Mouse (Mus musculus): ENCODE measurements around the gene Ttn. TPM values are rescaled to one million over a fixed set of nuclear protein-coding genes. Genes with fewer than 3 reads are reported as not detected.

Gene Ttn
- total RNA-seq, 1 experiment from 2014 or later: under 0.01 TPM

DNA sequence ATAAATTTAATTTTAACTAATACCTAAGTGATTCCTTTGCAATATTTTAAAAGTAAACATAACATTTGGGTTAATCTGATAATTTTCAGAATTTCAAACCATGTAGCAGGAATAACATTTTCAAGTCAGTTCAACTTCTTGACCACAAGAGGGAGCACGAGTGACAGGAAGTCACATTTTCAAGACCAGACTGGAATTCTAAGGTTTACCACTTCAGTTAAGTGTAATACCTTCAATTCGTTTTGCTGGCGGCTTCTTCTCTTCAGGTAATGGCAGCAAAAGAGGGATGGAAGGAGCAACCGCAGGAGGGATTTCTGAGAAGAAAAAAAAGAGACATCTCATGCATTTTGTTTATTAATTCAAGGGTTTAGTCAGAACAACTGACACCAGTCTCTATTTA lies 115.4 kb downstream of the Ttn start:
- ATAC-seq (replicated peaks; ENCODE audit: low read depth, poor library complexity, severe bottlenecking): peak; percentile 83

DNA sequence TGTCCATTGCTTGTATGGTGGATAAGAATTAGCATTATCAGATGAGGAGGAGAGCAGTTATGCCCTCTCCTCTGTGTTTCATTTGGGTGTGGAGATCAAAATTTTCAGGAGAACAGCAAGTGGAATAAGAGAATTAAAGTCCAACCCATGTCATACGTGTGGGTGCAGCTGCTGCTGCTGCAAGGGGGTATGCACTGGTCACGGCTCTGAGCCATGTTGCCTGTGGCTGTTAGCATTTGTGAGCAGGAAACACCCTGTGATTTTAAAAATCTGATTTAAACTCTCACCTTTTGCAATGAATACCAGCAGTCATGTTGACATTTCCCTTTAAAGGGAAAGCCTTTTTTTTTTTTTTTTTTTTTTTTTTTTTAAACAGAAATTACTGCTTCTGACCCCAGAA lies 116.8 kb downstream of the Ttn start:
- ATAC-seq (replicated peaks; ENCODE audit: low read depth, poor library complexity, severe bottlenecking): no peak

DNA sequence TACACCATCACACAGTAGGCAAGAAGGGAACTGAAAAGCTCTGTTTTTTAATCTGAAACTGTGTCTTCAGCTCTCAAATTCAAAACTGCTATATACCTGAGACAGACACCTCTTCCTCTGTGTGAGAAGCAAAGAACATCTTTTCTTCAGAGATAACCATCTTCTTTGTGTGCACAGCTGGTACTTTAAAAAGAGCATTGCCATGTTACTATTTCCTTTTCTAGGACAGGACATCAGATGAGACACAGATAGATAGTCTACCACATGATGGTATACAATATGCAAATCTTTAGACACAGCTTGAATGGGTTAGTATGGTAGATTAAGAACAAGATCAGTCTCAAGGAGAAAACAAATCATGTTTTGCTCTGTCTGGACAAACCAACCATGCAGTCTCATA lies 121.0 kb downstream of the Ttn start:
- ATAC-seq (replicated peaks; ENCODE audit: low read depth, poor library complexity, severe bottlenecking): no peak

DNA sequence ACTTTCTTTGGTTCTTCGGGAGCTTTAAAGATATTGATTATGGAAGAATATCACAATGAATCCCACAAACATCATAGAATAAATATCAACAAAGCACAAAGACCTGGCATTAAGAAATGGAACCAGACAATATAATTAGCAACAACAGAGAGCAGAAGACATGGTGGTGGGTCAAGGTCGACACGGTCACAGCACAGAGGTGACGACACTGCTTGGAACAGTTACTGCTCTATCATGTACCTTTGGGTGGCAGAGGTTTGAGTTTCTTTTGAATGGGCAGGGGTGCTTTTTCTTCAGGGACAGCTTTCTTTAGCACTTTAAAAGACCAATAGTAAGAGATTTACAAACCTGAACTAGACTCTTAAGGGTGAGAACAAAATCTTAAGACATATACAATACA lies 132.3 kb downstream of the Ttn start:
- no peak for ATAC-seq (replicated peaks; ENCODE audit: low read depth, poor library complexity, severe bottlenecking)

DNA sequence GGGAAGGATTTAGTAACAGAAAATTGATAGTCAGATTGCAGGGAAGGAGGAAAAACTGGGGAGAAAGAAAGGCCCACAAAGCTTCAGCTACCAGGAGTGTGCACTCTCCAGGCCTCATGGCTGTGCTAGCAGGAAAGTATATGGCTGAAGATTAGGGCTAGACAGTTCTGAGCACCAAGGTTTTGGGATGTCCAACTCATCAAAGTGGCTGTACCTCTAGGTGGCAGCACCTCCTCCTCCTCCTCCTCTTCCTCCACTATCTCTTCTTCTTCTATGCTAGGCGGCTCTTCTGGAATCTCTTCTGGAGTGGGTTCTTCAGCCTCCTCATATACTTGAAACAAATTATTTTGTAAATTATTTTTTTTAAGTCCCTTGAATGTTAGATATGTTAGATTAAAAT lies 139.2 kb downstream of the Ttn start:
- ATAC-seq (replicated peaks; ENCODE audit: low read depth, poor library complexity, severe bottlenecking): no peak

DNA sequence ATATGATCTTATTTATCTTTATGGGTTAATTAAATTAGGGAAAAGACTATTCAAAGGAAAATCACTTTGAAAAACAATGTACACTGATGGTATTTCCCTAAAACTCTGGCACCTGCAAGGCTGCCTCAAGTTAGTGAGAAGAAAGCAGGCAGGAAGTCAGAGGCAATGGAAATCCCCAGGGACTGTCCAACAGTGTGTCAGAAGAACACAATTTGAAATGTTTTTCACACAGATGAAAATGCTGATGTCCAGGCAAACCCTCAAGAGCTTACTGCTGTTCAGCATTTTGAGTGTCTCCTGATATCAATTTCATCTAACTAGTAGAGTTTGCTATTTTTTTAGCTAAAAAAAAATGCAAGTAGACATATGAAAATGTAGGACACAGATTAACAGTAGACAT lies 161.9 kb downstream of the Ttn start:
- no peak for ATAC-seq (replicated peaks; ENCODE audit: low read depth, poor library complexity, severe bottlenecking)

DNA sequence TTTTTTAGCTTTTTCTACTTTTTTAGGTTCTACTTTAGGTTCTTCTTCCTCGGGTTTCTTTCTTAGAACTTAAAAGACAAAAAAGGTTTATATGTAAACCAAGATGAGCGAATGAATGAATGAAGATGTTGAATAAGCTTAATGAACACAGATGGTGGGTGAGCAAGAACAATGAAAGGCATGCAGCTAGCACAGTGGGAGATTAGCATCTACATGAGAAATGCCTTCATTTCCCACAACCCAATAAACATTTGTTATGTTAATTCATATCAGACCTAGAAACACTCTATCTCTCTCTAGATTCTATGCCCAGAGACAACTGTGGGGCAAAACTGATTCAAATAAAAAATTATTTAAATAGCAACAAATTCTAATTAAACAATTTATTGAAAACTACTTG lies 164.6 kb downstream of the Ttn start:
- no peak for ATAC-seq (replicated peaks; ENCODE audit: low read depth, poor library complexity, severe bottlenecking)

DNA sequence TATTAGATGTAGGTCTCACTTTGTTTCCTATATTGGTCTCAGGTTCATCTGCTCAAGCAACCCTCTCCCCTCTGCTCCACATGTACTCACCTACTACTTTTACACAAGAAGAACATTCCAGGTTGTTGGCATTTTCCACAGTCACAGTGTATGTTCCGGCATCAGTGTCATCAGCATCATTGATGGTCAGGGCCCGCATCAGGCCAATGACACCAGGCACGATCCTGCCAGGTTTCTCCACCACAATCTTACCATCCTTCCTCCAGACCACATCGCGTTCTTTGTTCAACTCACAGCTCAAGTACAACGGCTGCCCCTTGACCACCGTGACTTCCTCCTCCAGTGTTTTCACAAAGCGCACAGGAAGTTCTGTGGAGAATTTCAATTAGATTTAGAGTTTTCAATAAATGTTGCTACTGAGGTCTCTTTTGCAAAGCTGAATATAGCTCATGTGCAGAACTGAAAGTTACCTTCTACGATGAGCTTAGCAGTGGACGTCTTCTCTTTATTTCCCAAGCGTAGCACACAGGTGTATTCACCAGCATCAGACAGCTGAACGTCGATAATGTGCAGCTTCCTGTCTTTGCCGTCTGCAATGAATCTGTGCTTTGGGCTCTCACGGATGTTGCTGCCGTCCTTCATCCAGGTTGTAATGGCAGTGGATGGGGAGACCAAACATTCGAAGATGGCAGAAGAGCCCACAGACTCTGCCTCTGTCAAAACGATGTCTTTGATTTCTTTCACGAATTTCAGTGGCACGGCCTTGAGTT lies 168.1 kb downstream of the Ttn start:
- ATAC-seq (replicated peaks; ENCODE audit: low read depth, poor library complexity, severe bottlenecking): 0 out of 2 replicates have a peak, but pooled peaks have one; percentile 32

DNA sequence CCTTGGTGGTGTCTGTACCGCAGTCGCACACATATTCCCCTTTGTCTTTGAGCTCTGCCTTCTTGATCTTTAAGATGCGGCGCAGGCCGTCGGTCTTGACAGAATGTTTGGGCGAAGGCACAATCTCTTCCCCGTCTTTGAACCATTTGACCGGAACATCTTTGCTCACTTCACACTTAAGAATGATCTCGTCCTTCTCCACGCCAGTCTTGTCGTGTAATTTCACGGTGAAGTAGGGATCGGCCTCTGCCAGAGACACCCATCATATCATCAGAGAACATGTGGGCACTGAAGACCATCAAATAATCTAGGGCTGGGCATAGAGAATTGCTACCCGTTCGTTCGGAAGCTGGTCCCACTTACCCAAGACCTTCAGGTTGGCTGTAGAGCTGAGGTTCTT lies 171.2 kb downstream of the Ttn start:
- no peak for ATAC-seq (replicated peaks; ENCODE audit: low read depth, poor library complexity, severe bottlenecking)

DNA sequence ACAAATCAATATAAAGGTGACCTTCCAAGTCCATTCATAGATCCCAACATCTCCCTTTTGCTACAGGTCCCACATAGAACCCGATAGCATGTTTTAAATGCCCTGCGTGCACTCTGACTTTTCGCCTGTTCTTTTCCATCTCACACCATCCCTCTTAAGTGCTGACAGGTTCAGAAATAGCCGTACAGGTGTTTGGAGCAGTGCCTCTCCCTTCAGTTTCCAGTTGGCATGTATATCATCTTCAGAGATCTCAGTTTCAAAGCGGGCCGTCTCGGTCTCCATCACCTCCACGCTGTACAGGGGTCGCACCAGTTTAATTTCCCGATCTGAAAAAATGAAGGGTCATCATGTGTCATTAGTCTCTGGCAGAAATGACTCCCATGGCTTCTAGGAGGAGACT lies 174.0 kb downstream of the Ttn start:
- no peak for ATAC-seq (replicated peaks; ENCODE audit: low read depth, poor library complexity, severe bottlenecking)

DNA sequence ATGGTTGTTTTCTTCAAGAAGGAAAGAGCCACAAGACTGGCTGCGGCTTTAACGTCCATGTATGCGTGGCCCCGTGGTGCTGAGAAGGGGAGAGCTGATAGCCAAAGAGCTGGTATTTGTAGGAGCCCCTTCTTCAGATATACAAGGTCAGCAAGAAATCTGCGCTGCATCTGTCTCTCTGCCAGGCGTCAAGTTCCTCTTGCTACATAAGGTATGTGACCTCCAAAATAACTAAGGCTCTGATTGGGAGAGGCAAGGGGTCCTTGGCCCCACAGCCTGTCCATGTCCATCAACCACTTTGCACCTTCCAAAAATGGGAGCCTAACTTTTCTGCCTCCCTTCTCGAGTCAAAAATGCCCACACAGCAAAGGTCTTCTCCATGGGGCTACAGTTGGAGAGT lies 175.1 kb downstream of the Ttn start:
- no peak for ATAC-seq (replicated peaks; ENCODE audit: low read depth, poor library complexity, severe bottlenecking)

DNA sequence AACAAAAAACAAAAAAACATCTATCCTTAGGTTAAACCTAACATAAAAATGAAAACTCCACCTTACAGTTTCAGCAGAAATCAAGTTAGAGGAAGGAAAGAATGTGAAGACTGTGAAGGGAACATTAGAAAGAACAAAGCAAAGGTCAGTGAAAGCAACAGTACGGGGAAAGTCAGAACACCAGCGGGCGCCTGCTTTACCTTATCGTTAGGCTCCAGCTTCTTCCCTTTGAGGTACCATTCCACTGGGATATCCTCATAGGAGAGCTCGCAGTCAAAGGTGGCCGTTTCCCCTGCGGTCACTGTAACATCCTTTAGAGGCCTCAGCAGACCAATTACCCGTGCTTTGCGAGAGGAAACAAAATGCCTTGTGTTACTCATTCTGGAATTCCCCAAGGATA lies 175.5 kb downstream of the Ttn start:
- ATAC-seq (replicated peaks; ENCODE audit: low read depth, poor library complexity, severe bottlenecking): no peak

DNA sequence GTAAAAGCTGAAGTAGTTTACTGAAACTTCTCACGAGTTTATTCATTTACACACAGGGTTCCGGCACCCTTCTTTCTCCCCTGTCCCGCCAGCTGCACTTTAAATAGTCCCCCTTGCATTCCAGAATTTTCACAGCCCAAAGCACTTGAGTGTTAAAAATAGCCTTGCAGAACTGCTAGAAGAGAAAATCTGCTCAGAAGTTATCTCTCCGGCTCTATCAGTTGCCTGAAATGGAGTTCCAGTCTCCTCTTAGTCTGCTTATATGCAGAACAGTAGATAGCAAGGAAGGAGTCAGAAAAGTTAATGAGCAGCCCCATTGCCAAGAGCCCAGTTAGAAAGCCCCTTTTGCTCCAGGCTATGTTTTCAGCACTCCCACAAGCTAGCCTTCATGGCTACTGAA lies 176.0 kb downstream of the Ttn start:
- no peak for ATAC-seq (replicated peaks; ENCODE audit: low read depth, poor library complexity, severe bottlenecking)

DNA sequence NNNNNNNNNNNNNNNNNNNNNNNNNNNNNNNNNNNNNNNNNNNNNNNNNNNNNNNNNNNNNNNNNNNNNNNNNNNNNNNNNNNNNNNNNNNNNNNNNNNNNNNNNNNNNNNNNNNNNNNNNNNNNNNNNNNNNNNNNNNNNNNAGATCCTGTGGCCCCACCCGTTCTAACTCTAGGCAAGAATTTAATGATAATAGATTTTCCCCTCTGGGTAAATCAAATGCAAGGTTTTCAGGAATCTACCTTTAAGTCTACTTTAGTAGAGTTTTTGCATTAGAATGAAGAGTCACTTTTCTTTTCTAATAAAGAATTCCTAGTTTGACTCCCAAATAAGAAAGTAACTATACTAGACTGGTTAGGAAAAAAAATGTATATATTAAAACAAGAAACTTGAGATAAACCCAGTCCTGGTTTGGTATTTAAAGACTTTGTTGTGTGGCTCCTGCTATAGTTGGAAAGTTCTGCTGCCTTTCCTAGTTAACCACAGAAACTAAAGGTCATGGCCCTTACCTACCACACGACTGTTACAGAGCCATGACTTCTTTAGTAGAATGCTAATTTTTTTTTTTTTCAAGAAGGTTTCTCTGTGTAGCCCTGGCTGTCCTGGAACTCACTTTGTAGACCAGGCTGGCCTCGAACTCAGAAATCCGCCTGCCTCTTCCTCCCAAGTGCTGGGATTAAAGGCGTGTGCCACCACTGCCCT lies 177.0 kb downstream of the Ttn start:
- no peak for ATAC-seq (replicated peaks; ENCODE audit: low read depth, poor library complexity, severe bottlenecking)

DNA sequence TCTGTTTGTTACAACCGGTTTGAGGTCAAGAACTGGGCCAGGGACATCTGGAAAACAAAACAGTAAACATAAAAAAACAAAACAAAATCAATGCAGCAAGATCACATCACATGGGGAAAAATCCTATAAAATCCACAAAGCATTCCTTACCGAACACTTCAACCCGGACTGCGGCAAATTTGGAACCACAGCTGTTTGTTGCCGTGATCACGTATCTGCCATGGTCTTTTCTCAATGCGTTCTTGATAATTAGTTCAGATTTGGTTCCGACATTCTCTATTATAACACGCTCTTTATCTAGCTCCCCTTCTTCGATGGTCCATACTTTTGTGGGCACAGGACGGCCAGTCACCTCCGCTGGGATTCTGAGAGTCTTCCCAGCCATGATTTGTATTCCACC lies 198.2 kb downstream of the Ttn start:
- ATAC-seq (replicated peaks; ENCODE audit: low read depth, poor library complexity, severe bottlenecking): no peak

DNA sequence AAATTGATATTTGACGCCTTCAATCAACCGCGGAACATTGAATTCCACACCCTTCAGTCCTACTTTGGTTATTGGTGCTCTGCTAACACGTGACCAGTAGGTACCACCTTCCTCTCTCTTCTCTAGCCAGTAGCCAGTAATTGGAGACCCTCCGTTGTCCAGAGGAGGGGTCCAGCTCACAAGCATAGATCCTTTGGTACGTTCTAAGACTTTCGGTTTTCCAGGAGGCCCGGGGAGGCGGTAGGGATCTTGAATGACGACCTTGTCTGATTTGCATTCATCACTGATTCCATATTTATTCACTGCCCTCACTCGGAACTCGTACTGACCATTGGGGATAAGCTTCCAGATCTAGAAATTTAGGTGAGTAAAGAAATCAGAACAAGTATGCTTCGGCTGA lies 201.6 kb downstream of the Ttn start:
- no peak for ATAC-seq (replicated peaks; ENCODE audit: low read depth, poor library complexity, severe bottlenecking)

DNA sequence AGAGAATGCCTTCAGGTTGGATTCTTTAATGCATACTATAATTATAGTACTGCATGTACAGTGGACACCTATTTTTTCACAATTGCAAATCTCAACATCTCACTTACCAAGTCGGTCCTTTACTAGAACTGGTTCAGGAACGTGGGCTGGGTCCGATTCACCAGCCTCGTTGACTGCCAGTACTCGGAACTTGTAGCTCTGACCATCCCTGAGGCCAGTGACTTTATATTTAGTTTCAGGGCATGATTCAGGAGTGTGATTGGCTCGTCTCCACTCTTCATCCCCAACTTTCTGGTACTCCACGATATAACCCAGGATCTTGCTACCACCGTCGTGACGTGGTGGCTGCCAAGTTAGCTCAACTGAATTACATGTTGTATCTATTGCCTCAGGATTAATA lies 212.5 kb downstream of the Ttn start:
- ATAC-seq (replicated peaks; ENCODE audit: low read depth, poor library complexity, severe bottlenecking): no peak

DNA sequence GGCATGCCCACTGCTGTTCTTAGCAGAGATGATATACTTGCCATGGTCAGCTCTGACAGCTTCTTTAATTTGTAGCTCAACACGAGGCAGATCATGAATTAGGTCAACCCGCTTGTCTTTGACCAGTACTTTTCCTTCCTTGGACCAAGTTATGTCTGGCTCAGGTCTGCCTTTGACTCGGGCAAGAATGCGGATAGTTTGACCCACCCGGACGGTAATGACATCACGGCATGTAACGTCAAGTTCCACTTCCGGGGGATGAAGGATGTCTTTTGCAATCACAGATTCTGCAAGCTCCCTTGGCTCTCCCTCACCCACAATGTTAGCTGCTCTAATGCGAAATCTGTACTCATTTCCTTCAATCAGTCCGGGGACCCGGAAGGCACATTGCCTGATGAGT lies 215.1 kb downstream of the Ttn start:
- no peak for ATAC-seq (replicated peaks; ENCODE audit: low read depth, poor library complexity, severe bottlenecking)

DNA sequence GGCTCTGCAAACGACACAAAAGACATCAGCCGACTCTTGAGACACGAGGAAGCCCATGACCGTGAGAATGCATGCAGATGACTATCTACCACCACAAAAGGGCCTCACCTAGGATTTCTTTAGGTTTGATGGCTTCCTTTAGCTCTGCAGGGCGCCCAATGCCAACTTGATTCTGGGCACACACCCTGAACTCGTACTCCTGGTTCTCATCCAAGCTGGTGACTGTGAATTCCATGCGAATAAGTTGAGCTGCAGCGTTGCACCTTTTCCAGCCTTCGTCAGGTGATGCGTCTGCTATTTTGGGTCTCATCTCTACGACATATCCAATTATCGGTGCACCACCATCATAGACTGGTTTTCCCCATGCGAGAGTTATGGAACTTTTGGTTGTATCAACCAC lies 217.8 kb downstream of the Ttn start:
- no peak for ATAC-seq (replicated peaks; ENCODE audit: low read depth, poor library complexity, severe bottlenecking)

DNA sequence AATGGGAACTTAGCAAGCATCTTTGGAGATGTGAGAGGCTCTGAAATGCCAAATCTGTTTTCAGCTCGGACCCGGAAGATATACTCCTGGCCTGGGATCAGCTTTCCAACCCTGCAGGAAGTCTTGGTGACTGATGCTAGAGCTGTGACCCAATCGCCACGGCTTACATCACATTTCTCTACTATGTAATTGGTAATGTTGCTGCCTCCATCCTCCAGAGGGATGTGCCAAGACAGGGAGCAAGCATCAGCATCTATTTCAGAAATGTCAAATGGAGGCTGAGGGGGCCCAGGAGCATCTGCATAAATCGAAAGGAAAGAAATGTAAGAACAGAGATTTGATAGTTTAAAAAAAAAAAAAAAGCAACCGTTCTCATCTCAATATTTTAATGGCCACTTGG lies 220.2 kb downstream of the Ttn start:
- no peak for ATAC-seq (replicated peaks; ENCODE audit: low read depth, poor library complexity, severe bottlenecking)

DNA sequence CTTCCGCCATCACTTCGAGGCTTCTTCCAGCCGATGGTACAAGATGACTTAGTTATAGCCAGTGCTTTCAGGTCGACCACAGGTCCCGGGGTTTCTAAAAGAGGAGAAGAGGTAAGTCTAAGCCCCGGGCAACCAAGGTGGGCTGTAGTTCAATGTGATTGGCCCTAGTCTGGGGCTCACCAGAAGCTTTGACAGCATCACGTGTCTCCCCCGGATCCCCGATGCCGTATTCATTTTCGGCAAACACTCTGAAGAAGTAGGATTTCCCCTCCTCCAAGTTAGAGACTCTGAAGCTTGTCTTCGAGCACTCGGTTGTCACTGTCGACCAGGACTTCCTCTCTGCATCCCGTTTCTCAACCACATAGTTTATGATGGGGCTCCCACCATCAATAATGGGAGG lies 225.9 kb downstream of the Ttn start:
- ATAC-seq (replicated peaks; ENCODE audit: low read depth, poor library complexity, severe bottlenecking): no peak

DNA sequence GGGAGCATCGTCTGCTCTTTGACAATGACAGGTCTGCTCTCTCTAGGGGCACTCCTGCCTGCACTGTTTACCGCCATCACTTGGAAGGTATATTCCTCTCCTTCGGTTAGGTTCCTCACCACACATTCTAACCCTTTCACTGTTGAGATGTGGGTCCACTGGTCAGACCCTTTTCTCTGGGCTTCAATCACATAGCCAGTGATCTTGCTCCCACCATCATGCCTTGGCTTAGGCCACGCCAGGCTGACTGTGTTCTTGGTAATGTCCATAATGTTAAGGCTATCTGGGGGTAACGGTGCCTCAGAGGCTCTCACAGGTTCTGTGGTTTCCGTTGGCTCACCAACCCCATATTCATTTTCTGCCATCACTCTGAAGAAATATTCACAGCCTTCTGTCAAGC lies 230.4 kb downstream of the Ttn start:
- ATAC-seq (replicated peaks; ENCODE audit: low read depth, poor library complexity, severe bottlenecking): no peak

Measured in common myeloid progenitor, adult 5-6 weeks (primary cell).